Mouse (Mus musculus) cerebellum, adult 9-11 months (tissue): Measurements from ENCODE around the gene Usb1.

Experiments
- DNase-seq: peaks from one replicate; pipeline ENCODE4 v3.0.0; 2022

Gene Usb1

GRCm38 (mm10) chr8:95331720-95332436 is at the start of gene Usb1, which contains the start of gene Zfp319:
Usb1 (plus strand) TSS chr8:95332284.
Zfp319 (minus strand) TSS chr8:95331950.
- DNase-seq: peak; percentile 92

GRCm38 (mm10) chr8:95289066-95289650 is 42.9 kb upstream of the Usb1 start:
- DNase-seq: no peak

DNA sequence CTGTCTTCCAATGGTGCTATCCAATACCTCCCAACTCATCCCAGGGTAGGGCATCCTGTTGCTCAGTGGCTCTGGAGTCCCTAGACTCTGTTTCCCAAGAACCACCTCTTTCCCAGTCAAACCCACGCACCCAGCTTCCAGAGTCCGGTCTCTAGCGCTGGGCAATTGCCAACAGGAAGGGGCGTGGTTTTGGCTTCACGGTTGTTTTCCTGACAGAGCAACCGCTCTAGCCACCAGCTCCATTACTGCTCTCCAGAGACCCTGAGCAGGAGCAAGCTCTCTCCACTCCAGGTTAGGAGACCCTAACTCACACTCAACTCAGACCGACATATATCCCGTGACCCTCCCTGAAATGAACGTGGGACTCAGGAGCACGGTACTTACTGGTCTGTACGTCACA is 38.9 kb upstream of the Usb1 start:
- DNase-seq: peak; percentile 22

DNA sequence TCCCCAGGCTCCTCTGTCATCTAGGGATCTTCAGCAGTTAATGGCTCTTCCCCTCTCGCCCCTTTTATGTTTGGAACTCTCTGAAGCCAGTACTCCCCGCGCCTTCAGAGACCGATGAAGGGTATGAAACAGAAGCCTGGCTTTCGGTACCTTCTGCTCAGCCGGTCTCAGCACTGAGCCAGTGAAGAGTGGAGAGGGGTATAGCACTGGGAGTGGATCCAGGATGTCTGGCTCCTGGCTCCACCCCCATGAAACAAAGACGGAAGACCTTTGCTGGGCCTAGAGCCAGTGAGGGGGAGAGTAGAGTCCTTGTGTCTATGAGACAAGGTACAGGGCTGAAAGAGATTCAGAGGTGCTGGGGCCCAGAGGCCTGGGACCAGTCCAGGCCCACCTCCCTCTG is 38.2 kb upstream of the Usb1 start:
- no peak for DNase-seq

- no peak for DNase-seq
These were observed 29.7 kb upstream of the Usb1 start for GRCm38 (mm10) chr8:95302410-95302809.

GRCm38 (mm10) chr8:95305526-95305925 is 26.6 kb upstream of the Usb1 start:
- DNase-seq: no peak

- DNase-seq: no peak
These were observed 25.7 kb upstream of the Usb1 start, which contains the start of gene Cngb1 for GRCm38 (mm10) chr8:95306431-95306830. Cngb1 (minus strand) TSS chr8:95306585.

DNA sequence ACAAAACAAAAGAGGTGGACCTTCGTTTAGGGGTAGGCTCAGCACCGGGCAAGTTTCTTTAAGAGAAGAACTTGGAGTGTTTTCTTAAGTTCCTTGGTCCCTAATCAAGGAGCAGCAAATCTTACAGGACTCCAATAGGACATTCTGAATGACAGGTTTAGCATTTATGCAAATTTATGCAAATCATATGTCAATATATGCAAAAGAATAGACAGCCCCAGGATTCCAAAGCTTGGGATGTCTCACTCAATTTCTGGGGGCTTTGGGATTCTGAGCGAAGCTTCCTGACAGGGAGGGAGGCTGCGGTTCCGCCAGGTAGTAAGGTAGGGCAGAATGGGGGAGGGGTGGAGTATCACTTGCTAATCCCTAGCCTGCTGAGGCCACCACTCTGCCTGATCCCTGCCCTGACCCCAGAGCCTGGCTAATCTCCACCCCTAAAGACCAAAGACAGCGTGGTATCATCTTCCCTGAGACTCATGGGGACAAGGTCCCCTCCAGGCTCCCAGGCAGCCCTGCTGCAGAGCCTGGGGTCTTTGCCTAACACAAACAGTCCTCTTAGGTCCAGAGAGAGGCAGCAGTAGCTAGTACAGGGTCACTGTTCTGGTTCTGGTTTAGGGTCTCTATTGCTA is 21.6 kb upstream of the Usb1 start, which contains the start of gene Tepp:
TSS of gene Tepp (plus strand) at position 225 of the 629 bp plus-strand sequence.
- DNase-seq: no peak

- no peak for DNase-seq
These were observed 19.2 kb upstream of the Usb1 start for GRCm38 (mm10) chr8:95312836-95313235.

GRCm38 (mm10) chr8:95313857-95314256 is 18.2 kb upstream of the Usb1 start:
- no peak for DNase-seq

DNA sequence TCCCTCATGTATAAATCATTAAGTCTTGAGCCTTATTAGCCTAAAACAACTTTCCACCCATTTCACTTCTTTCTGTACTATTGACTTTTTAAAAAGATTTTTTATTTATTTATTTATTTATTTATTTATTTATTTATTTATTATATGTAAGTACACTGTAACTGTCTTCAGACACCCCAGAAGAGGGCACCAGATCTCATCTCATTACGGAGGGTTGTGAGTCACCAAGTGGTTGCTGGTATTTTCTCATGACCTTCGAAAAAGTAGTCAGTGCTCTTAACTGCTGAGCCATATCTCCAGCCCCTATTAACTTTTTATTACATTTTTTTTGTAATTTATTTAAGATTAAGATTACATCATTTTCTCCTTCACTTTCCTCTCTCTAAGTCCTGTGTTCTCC is 17.4 kb upstream of the Usb1 start:
- DNase-seq: no peak

GRCm38 (mm10) chr8:95315350-95315749 is 16.7 kb upstream of the Usb1 start:
- DNase-seq: no peak

DNA sequence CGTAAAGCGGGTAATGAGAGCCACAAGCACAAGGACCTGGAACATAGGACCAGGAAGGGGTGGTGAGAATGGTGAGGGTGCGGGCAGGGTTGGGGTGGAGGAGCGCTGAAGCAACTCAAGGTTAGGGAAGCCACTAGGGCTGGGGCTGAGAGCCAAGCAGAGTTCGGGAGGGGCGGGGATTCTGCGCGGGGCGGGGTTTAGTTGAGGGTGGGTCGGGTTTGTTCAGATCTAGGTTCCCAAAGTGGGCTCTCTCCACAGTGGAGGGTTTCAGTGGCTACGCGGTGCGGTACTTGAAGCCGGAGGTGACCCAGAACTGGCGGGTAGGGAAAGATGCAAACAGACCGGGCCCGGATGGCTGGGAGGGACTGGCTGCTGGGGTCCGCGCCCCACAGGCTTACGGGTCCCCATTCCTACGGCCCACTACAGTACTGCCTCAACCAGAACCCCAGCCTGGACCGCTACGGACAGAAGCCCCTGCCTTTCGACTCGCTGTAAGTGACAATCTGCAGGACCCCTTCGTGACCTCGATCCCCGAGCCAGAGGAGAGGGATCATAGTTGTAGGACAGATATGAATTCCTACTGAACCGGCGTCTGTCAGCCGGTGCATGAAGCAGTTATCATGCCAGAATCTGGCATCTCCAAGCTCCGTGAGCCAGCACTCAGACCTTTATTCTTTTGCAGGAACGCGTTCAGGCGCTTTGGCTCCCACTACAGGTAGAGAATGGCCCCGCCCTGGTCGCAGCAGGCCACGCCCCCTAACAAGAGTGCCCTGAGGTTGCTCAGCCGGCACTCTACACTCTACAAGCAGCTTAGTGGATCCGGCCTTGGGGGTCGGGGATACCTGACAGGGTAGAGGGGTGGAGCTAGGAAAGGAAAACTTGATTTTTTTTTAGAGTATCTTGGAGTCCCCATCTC is 11.6 kb upstream of the Usb1 start:
- DNase-seq: peak; percentile 51

GRCm38 (mm10) chr8:95323201-95323600 is 8.9 kb upstream of the Usb1 start:
- DNase-seq: no peak

GRCm38 (mm10) chr8:95324646-95325045 is 7.4 kb upstream of the Usb1 start:
- no peak for DNase-seq

DNA sequence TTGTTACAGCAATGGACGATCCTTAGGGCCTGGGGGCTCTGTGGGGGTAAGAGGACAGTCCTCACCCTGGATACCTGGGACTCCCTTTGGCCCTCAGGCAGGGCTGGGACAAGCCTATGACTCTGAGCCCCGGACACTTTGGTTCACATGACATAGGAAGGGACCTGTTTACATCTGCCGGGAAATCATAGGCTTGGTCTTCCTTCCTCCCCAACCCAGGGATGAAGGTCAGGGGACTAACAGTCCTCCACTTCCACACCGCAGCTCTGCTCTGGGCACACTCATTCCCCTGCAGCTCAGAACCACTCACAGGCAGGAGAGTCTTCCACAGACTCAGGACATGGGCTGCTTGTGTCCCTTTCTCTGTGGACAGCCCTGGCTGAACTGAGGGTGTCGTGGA is 5.3 kb upstream of the Usb1 start:
- DNase-seq: no peak

DNA sequence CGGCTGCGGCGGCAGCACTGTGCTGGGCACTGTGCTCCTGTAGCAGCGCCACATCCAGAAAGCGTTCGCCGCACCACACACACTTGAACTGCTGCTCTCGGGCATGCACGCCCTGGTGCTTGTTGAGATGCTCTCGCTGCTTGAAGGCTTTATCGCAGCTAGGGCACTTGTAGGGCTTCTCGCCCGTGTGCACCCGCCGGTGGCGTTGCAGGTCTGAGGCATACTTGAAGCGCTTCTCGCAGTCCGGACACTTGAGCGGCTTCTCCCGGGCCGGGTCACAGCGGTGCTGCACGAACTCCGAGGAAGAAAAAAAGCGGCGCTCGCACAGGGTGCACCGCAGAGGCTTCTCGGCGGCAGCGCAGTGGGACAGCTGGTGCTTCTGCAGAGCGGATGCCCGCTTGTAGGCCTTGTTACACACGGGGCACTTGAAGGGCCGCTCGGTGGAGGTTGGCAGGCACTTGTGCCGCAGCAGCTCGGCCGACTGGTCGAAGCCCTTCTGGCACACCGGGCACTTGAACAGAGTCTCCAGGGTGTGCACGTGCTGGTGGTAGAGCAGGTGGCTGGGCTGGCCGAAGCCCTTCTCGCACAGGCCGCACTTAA is 4.1 kb upstream of the Usb1 start:
- DNase-seq: no peak

DNA sequence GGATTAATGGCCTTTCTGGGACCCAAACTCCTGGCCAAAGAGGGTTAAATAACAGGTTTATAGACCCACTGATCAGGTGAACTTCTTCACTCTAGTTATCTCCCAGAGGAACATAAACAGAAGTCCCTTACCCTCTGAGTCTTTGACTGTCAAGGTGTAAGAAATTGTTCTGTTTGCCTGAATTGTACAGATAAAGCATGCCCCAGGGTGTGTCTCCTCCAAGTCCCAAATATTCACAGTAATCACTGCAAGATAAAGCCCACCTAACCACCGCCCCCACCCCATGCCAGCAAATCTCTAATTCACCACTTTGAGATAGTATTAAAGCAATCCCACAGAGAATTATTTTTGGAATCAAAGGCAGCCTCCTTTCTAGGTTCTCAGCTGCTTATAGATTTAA is 1.7 kb upstream of the Usb1 start:
- no peak for DNase-seq

DNA sequence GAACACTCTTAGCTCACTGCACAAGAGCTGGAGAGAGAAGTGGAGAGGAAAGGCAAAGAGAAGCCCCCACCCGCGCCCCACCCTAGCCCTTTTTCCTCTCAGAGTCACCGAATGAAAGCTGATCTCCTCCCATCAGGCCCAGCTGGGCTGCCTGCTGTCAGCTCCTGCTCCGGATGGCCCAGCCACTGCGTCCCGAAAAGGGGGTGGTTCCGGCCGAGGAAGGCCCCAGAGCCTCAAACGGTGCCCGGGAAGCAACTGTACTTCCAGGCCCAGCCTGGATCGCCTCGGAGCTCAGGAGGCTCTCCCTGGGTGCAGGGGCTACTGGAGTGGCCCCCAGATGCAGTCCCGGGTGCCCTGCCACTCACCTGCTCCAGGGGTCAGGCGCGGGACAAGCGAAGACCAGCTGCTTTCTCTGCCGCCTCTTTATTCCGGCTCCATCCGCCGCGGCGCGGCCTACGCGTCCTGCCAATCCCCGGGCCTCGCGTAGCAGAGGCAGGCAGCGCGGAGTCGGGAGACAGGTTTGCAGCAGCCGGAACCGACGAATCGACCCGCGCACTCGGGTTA is 846 bp upstream of the Usb1 start:
- DNase-seq: no peak

GRCm38 (mm10) chr8:95332437-95333199 is 534 bp downstream of the Usb1 start:
- no peak for DNase-seq

GRCm38 (mm10) chr8:95335706-95336105 is 3.6 kb downstream of the Usb1 start:
- DNase-seq: no peak
